9 mouse cellular contexts compared by ENCODE assay signal in genomic region chr17:28373821-28374220, GRCm38 (mm10). TPM values are rescaled to one million over a fixed set of nuclear protein-coding genes. Genes with fewer than 3 reads are reported as not detected.
DNase-seq lines count a peak whose midpoint lies in the region; ATAC-seq and TF ChIP-seq lines count a peak whose summit lies in the region.
"Had no signal": no experiment of that assay in that cellular context is flagged by ENCODE, and none has a peak within 500 bp of the region (broad histone marks: within the 10 kb centered on the region; RNA-seq: fewer than 3 reads in every experiment).

No protein-coding gene starts in this region.

- H3K4me2 ChIP-seq in heart, embryonic 11.5 days, result no peak overlapping the region
- no peak overlapping the region for H3K4me2 ChIP-seq in liver, embryonic 14.5 days (ENCODE audit: low read depth)

- H3K4me3 ChIP-seq in heart, embryonic 11.5 days (ENCODE audit: low read depth, low read length), result no peak overlapping the region
- no peak overlapping the region for H3K4me3 ChIP-seq in liver, embryonic 14.5 days (ENCODE audit: insufficient read depth in 1 of 2, low read depth in 2 of 2, low read length in 2 of 2)

- H3K4me1 ChIP-seq in heart, embryonic 11.5 days (ENCODE audit: control insufficient read depth, insufficient read depth, low read length), result no peaks in the 10 kb centered on the region; the same call in 1 of the 2 replicates
- H3K4me1 ChIP-seq in liver, embryonic 14.5 days (replicated peaks; ENCODE audit: control insufficient read depth in 2 of 2, insufficient read depth in 2 of 2, low read length in 1 of 2), result peaks cover 0 to 7% of the 10 kb centered on the region in 2 experiments; a peak in 1 of 4 replicates

- no peak for TF ChIP-seq EP300 in liver, embryonic 14.5 days (IDR thresholded peaks at IDR 0.05; ENCODE audit: low read depth)

- no peaks in the 10 kb centered on the region for H3K9me3 ChIP-seq in heart, embryonic 11.5 days (replicated peaks; ENCODE audit: control insufficient read depth, low read length)
- no peaks in the 10 kb centered on the region for H3K9me3 ChIP-seq in liver, embryonic 14.5 days (ENCODE audit: control insufficient read depth, low read length)

- 17% methylated on average over 10 of the region's 10 CpGs for WGBS in heart, embryonic 11.5 days (ENCODE audit: insufficient replicate concordance)
- WGBS in liver, embryonic 14.5 days (ENCODE audit: insufficient replicate concordance), result 5% methylated on average over 10 of the region's 10 CpGs

- no peak overlapping the region for H3K27ac ChIP-seq in heart, embryonic 11.5 days (ENCODE audit: low read depth, low read length)
- H3K27ac ChIP-seq in liver, embryonic 14.5 days, result no peak overlapping the region

- intact Hi-C loops in heart, postnatal 14 days (cut with DNase I), result no loop called here

- no peaks in the 10 kb centered on the region for H3K36me3 ChIP-seq in heart, embryonic 11.5 days (ENCODE audit: control insufficient read depth, insufficient read depth, low read length)
- H3K36me3 ChIP-seq in liver, embryonic 14.5 days (replicated peaks; ENCODE audit: control insufficient read depth, insufficient read depth, low read depth), result no peaks in the 10 kb centered on the region

- peak; percentile 61 to 69 for DNase-seq in heart, postnatal 14 days
- DNase-seq in CD8-positive naive resting alpha-beta T cell, adult 2 months (ENCODE audit: low read depth in 2 of 2, low spot score in 2 of 2), result peak; percentile 44 to 57
- DNase-seq in adrenal gland, postnatal 36 days, result peak; percentile 62 to 80
- DNase-seq in liver, embryonic 14.5 days (ENCODE audit: low read depth in 3 of 3, low spot score in 3 of 3), result peak in 1 of 3 experiments; percentile 46
- peak; percentile 37 for DNase-seq in spleen, adult 12 weeks (ENCODE audit: low spot score)
- DNase-seq in right cerebral cortex, postnatal 25 days, result no peak

- TF ChIP-seq CTCF in liver, embryonic 14.5 days (IDR thresholded peaks at IDR 0.05; ENCODE audit: low read depth), result peak; percentile 93

- H3K27me3 ChIP-seq in heart, embryonic 11.5 days (ENCODE audit: control insufficient read depth, insufficient read depth, low read length), result peaks cover 26% of the 10 kb centered on the region
- peaks cover 15% of the 10 kb centered on the region for H3K27me3 ChIP-seq in liver, embryonic 14.5 days (ENCODE audit: control insufficient read depth, insufficient read depth, low read length)

- H3K9ac ChIP-seq in heart, embryonic 11.5 days (ENCODE audit: low read depth, low read length), result no peak overlapping the region
- H3K9ac ChIP-seq in liver, embryonic 14.5 days (replicated peaks), result no peak overlapping the region

- ATAC-seq in heart, embryonic 11.5 days (replicated peaks; ENCODE audit: insufficient number of reproducible peaks, low FRiP score, low TSS enrichment), result no peak
- ATAC-seq in granulocyte monocyte progenitor cell, adult 5-6 weeks (replicated peaks; ENCODE audit: poor library complexity, severe bottlenecking), result peak; percentile 79
- peak; percentile 26; the same call in 1 of the 2 replicates for ATAC-seq in liver, embryonic 14.5 days (ENCODE audit: insufficient read depth)

RNA-seq across cellular contexts. Expression of gene Tulp1, which starts 8.8 kb away (rescaled TPM):
- under 1 TPM; 0.41 TPM for total RNA-seq in heart, postnatal 14 days (2021)
- 2.9 and 5.0 TPM in 2 replicates for polyA plus RNA-seq in heart, embryonic 11.5 days (2014; fragmentation: Nextera tagmentation; extraction: Ambion mirVana)
- total RNA-seq in adrenal gland, postnatal 36 days (2021), result under 1 TPM in 1 of 2 experiments, not detected in 1; 0.43 TPM
- total RNA-seq in granulocyte monocyte progenitor cell, adult 5-6 weeks (2014; fragmentation: Nextera tagmentation), result not detected in 2 replicates
- total RNA-seq in granulocyte monocyte progenitor cell, adult 5-6 weeks (2017), result 0.69 TPM in 1 of 2 replicates, not detected in the other
- polyA plus RNA-seq in liver, embryonic 14.5 days (2012; rRNA removed), result 0.12 and 0.26 TPM in 2 replicates
- 0.28 and 0.42 TPM in 2 replicates for polyA plus RNA-seq in liver, embryonic 14.5 days (2014; fragmentation: Nextera tagmentation; extraction: Ambion mirVana)
- total RNA-seq: left cerebral cortex, postnatal 10 days had no signal

RNA-seq across cellular contexts. Expression of gene Tead3, which starts 23.2 kb away (rescaled TPM):
- total RNA-seq in heart, postnatal 14 days (2021), result 10 to 100 TPM; 12.3 to 19.2 TPM
- 6.5 and 7.5 TPM in 2 replicates for polyA plus RNA-seq in heart, embryonic 11.5 days (2014; fragmentation: Nextera tagmentation; extraction: Ambion mirVana)
- total RNA-seq in adrenal gland, postnatal 36 days (2021), result 10 to 100 TPM; 10.0 to 10.1 TPM
- total RNA-seq in granulocyte monocyte progenitor cell, adult 5-6 weeks (2014; fragmentation: Nextera tagmentation), result 3.3 TPM in 1 of 2 replicates, not detected in the other
- total RNA-seq in granulocyte monocyte progenitor cell, adult 5-6 weeks (2017), result 0.04 TPM in 1 of 2 replicates, not detected in the other
- polyA plus RNA-seq in liver, embryonic 14.5 days (2012; rRNA removed), result 2.0 and 2.2 TPM in 2 replicates
- 0.52 and 0.63 TPM in 2 replicates for polyA plus RNA-seq in liver, embryonic 14.5 days (2014; fragmentation: Nextera tagmentation; extraction: Ambion mirVana)

RNA-seq across cellular contexts. Expression of gene Rpl10a, which starts 45.5 kb away (rescaled TPM):
- total RNA-seq in heart, postnatal 14 days (2021), result 100 to 1,000 TPM; 411 to 471 TPM
- 408 and 446 TPM in 2 replicates for polyA plus RNA-seq in heart, embryonic 11.5 days (2014; fragmentation: Nextera tagmentation; extraction: Ambion mirVana)
- 100 to 1,000 TPM; 847 to 904 TPM for total RNA-seq in adrenal gland, postnatal 36 days (2021)
- total RNA-seq in granulocyte monocyte progenitor cell, adult 5-6 weeks (2014; fragmentation: Nextera tagmentation), result 2,618 and 3,063 TPM in 2 replicates
- 785 and 838 TPM in 2 replicates for total RNA-seq in granulocyte monocyte progenitor cell, adult 5-6 weeks (2017)
- 1,169 and 1,992 TPM in 2 replicates for polyA plus RNA-seq in liver, embryonic 14.5 days (2012; rRNA removed)
- 506 and 510 TPM in 2 replicates for polyA plus RNA-seq in liver, embryonic 14.5 days (2014; fragmentation: Nextera tagmentation; extraction: Ambion mirVana)
